In the genomic region with DNA sequence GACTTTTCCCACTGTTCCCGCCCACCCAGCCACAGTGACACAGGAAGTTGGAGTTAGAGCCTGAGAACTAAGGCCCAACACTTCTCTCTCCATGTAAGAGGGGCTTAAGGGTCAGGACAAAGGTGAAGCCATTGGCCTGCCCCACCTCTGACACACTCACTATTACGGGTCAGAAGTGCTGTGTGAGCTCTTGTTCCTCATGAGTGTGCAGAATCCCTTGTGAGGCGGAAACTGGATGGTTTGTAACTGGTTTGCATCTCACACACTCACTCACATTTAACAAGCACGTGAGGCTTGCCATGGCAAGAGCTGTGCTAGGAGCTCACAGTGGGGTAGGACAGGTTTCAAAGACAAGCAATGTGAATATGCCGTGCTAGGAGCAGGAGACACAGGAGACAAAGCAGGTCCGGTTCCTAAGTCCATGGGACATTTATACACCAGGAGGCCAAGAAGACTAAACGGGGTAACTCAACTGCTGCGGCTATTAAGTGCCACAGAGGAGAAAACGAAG, we compare ENCODE assay signal across 9 mouse cellular contexts. TPM values are rescaled to one million over a fixed set of nuclear protein-coding genes. Genes with fewer than 3 reads are reported as not detected.
DNase-seq lines count a peak whose midpoint lies in the region; ATAC-seq and TF ChIP-seq lines count a peak whose summit lies in the region.
"Had no signal": no experiment of that assay in that cellular context is flagged by ENCODE, and none has a peak within 500 bp of the region (broad histone marks: within the 10 kb centered on the region; RNA-seq: fewer than 3 reads in every experiment).

No protein-coding gene starts in this region.

- H3K36me3 ChIP-seq in heart, embryonic 12.5 days = peaks cover 49% of the 10 kb centered on the region
- H3K36me3 ChIP-seq in lung, embryonic 16.5 days (ENCODE audit: control insufficient read depth, insufficient read depth, low read length) = peaks cover 14% of the 10 kb centered on the region
- peaks cover 35% of the 10 kb centered on the region for H3K36me3 ChIP-seq in intestine, embryonic 14.5 days (ENCODE audit: control insufficient read depth, insufficient read depth, low read length)
- H3K36me3 ChIP-seq in liver, postnatal 0 days (replicated peaks; ENCODE audit: insufficient read depth, low read length) = peaks cover 44% of the 10 kb centered on the region

- ATAC-seq in heart, embryonic 12.5 days (ENCODE audit: insufficient number of reproducible peaks, low FRiP score) = no peak
- peak; percentile 31; the same call in 1 of the 2 replicates for ATAC-seq in lung, embryonic 16.5 days (ENCODE audit: low read depth)
- ATAC-seq in intestine, embryonic 14.5 days (replicated peaks; ENCODE audit: low FRiP score, low TSS enrichment, low read depth) = no peak
- ATAC-seq in liver, postnatal 0 days = no peak

- no peak overlapping the region for H3K4me3 ChIP-seq in heart, embryonic 12.5 days
- H3K4me3 ChIP-seq in lung, embryonic 16.5 days (ENCODE audit: low read length) = no peak overlapping the region
- no peak overlapping the region for H3K4me3 ChIP-seq in intestine, embryonic 14.5 days (ENCODE audit: low read depth, low read length)
- H3K4me3 ChIP-seq in liver, postnatal 0 days (ENCODE audit: low read depth, low read length) = no peak overlapping the region

- no peak for DNase-seq in heart, postnatal 4 days
- no peak for DNase-seq in lung, postnatal 4 days
- no peak for DNase-seq in intestine, embryonic 14.5 days (ENCODE audit: low spot score)
- no peak for DNase-seq in liver, postnatal 0 days
- DNase-seq in spleen, postnatal 4 days (ENCODE audit: low spot score in 2 of 2) = no peak
- no peak for DNase-seq in left cerebral cortex, postnatal 25 days (ENCODE audit: low spot score in 2 of 2)
- DNase-seq: embryo, embryonic 11 days had no signal

- H3K9me3 ChIP-seq in heart, embryonic 12.5 days (replicated peaks) = 0 out of 2 replicates have a peak, but pooled peaks cover 2% of the 10 kb centered on the region
- no peaks in the 10 kb centered on the region for H3K9me3 ChIP-seq in lung, embryonic 16.5 days (ENCODE audit: control insufficient read depth, low read length)
- H3K9me3 ChIP-seq in intestine, embryonic 14.5 days (ENCODE audit: control insufficient read depth, low read length) = no peaks in the 10 kb centered on the region
- no peaks in the 10 kb centered on the region for H3K9me3 ChIP-seq in liver, postnatal 0 days (ENCODE audit: low read length)

- peaks cover 67% of the 10 kb centered on the region for H3K4me1 ChIP-seq in heart, embryonic 12.5 days (replicated peaks)
- H3K4me1 ChIP-seq in lung, embryonic 16.5 days (replicated peaks; ENCODE audit: control insufficient read depth, insufficient read depth, low read length) = peaks cover 21% of the 10 kb centered on the region
- H3K4me1 ChIP-seq in intestine, embryonic 14.5 days (replicated peaks; ENCODE audit: control insufficient read depth, insufficient read depth, low read length) = peaks cover 25% of the 10 kb centered on the region
- peaks cover 8% of the 10 kb centered on the region for H3K4me1 ChIP-seq in liver, postnatal 0 days (ENCODE audit: insufficient read depth)

- H3K9ac ChIP-seq in heart, embryonic 12.5 days = peak overlapping the region; percentile 54
- H3K9ac ChIP-seq in lung, embryonic 16.5 days (ENCODE audit: low read length) = no peak overlapping the region
- no peak overlapping the region for H3K9ac ChIP-seq in intestine, embryonic 14.5 days (ENCODE audit: low read length)
- no peak overlapping the region for H3K9ac ChIP-seq in liver, postnatal 0 days (replicated peaks)

- no peaks in the 10 kb centered on the region for H3K27me3 ChIP-seq in heart, embryonic 12.5 days (replicated peaks)
- no peaks in the 10 kb centered on the region for H3K27me3 ChIP-seq in lung, embryonic 16.5 days (ENCODE audit: control insufficient read depth, insufficient read depth, low read depth, low read length)
- no peaks in the 10 kb centered on the region for H3K27me3 ChIP-seq in intestine, embryonic 14.5 days (replicated peaks; ENCODE audit: control insufficient read depth, insufficient read depth, low read length)
- no peaks in the 10 kb centered on the region for H3K27me3 ChIP-seq in liver, postnatal 0 days (ENCODE audit: insufficient read depth, low read length)

- TF ChIP-seq CTCF in liver, postnatal 0 days (IDR thresholded peaks at IDR 0.05; ENCODE audit: low read depth) = no peak

- no peak for TF ChIP-seq EP300 in liver, postnatal 0 days (IDR thresholded peaks at IDR 0.05; ENCODE audit: low read depth)

- intact Hi-C loops in left cerebral cortex, postnatal 25 days (cut with DNase I) = no loop called here

- peak overlapping the region; percentile 93 for H3K27ac ChIP-seq in heart, embryonic 12.5 days (ENCODE audit: poor library complexity, severe bottlenecking)
- peak overlapping the region; percentile 51 for H3K27ac ChIP-seq in lung, embryonic 16.5 days (ENCODE audit: low read length)
- H3K27ac ChIP-seq in intestine, embryonic 14.5 days (ENCODE audit: low read depth) = peak overlapping the region; percentile 70
- H3K27ac ChIP-seq in liver, postnatal 0 days (ENCODE audit: low read depth) = 0 out of 2 replicates have a peak overlapping the region, but pooled peaks have one; percentile 4

- WGBS in heart, embryonic 12.5 days = 51% methylated on average over 9 of the region's 9 CpGs
- WGBS in lung, embryonic 16.5 days = 55% methylated on average over 9 of the region's 9 CpGs
- WGBS in intestine, embryonic 14.5 days = 61% methylated on average over 9 of the region's 9 CpGs
- WGBS in liver, postnatal 0 days (ENCODE audit: insufficient replicate concordance) = 75% methylated on average over 9 of the region's 9 CpGs

- H3K4me2 ChIP-seq in heart, embryonic 12.5 days = peak overlapping the region; percentile 39; the same call in 1 of the 2 replicates
- H3K4me2 ChIP-seq in lung, embryonic 16.5 days (ENCODE audit: low read depth, low read length) = no peak overlapping the region
- H3K4me2 ChIP-seq in intestine, embryonic 14.5 days (ENCODE audit: low read length) = no peak overlapping the region
- H3K4me2 ChIP-seq in liver, postnatal 0 days (ENCODE audit: low read depth, low read length) = no peak overlapping the region

RNA-seq across cellular contexts. Expression of gene Dnaja3, which starts 16.8 kb away (rescaled TPM):
- polyA plus RNA-seq in heart, embryonic 12.5 days (2016; fragmentation: Nextera tagmentation; extraction: Ambion mirVana) = 77.6 and 77.7 TPM in 2 replicates
- 10 to 100 TPM; 82.7 to 84.7 TPM for total RNA-seq in heart, postnatal 4 days (2021)
- 61.3 and 61.9 TPM in 2 replicates for polyA plus RNA-seq in lung, embryonic 16.5 days (2015; fragmentation: Nextera tagmentation; extraction: Ambion mirVana)
- polyA plus RNA-seq in intestine, embryonic 14.5 days (2014; fragmentation: Nextera tagmentation; extraction: Ambion mirVana) = 71.6 and 75.3 TPM in 2 replicates
- 66.0 and 70.5 TPM in 2 replicates for polyA plus RNA-seq in liver, postnatal 0 days (2015; fragmentation: Nextera tagmentation; extraction: Ambion mirVana)
- total RNA-seq in left cerebral cortex, postnatal 25 days (2021) = 10 to 100 TPM; 62.2 to 63.3 TPM

RNA-seq across cellular contexts. Expression of gene Vasn, which starts 16.9 kb away (rescaled TPM):
- polyA plus RNA-seq in heart, embryonic 12.5 days (2016; fragmentation: Nextera tagmentation; extraction: Ambion mirVana) = 14.8 and 16.4 TPM in 2 replicates
- 10 to 100 TPM; 17.7 to 18.2 TPM for total RNA-seq in heart, postnatal 4 days (2021)
- 28.5 and 30.4 TPM in 2 replicates for polyA plus RNA-seq in lung, embryonic 16.5 days (2015; fragmentation: Nextera tagmentation; extraction: Ambion mirVana)
- 15.9 and 17.1 TPM in 2 replicates for polyA plus RNA-seq in intestine, embryonic 14.5 days (2014; fragmentation: Nextera tagmentation; extraction: Ambion mirVana)
- 1.6 and 1.9 TPM in 2 replicates for polyA plus RNA-seq in liver, postnatal 0 days (2015; fragmentation: Nextera tagmentation; extraction: Ambion mirVana)
- 1 to 10 TPM; 7.5 to 9.9 TPM for total RNA-seq in left cerebral cortex, postnatal 25 days (2021)

RNA-seq across cellular contexts. Expression of gene Coro7, which starts 23.0 kb away (rescaled TPM):
- polyA plus RNA-seq in heart, embryonic 12.5 days (2016; fragmentation: Nextera tagmentation; extraction: Ambion mirVana) = 14.8 and 15.3 TPM in 2 replicates
- 10 to 100 TPM; 24.1 to 26.5 TPM for total RNA-seq in heart, postnatal 4 days (2021)
- 15.9 and 18.3 TPM in 2 replicates for polyA plus RNA-seq in lung, embryonic 16.5 days (2015; fragmentation: Nextera tagmentation; extraction: Ambion mirVana)
- polyA plus RNA-seq in intestine, embryonic 14.5 days (2014; fragmentation: Nextera tagmentation; extraction: Ambion mirVana) = 17.8 and 19.3 TPM in 2 replicates
- 6.8 and 10.3 TPM in 2 replicates for polyA plus RNA-seq in liver, postnatal 0 days (2015; fragmentation: Nextera tagmentation; extraction: Ambion mirVana)
- total RNA-seq in left cerebral cortex, postnatal 25 days (2021) = 10 to 100 TPM; 82.0 to 92.7 TPM

RNA-seq across cellular contexts. Expression of gene Pam16, which starts 31.8 kb away (rescaled TPM):
- 127 and 128 TPM in 2 replicates for polyA plus RNA-seq in heart, embryonic 12.5 days (2016; fragmentation: Nextera tagmentation; extraction: Ambion mirVana)
- total RNA-seq in heart, postnatal 4 days (2021) = 10 to 100 TPM; 89.5 to 92.6 TPM
- polyA plus RNA-seq in lung, embryonic 16.5 days (2015; fragmentation: Nextera tagmentation; extraction: Ambion mirVana) = 89.9 and 96.2 TPM in 2 replicates
- 80.5 and 85.9 TPM in 2 replicates for polyA plus RNA-seq in intestine, embryonic 14.5 days (2014; fragmentation: Nextera tagmentation; extraction: Ambion mirVana)
- 59.7 and 66.3 TPM in 2 replicates for polyA plus RNA-seq in liver, postnatal 0 days (2015; fragmentation: Nextera tagmentation; extraction: Ambion mirVana)
- total RNA-seq in left cerebral cortex, postnatal 25 days (2021) = 10 to 100 TPM; 67.5 to 92.8 TPM

Comparison
In these comparisons a context has a peak if more than half of its experiments do, and no peak if none do; other contexts are left out.
1. H3K27ac ChIP-seq: peak in every context shown above with its lines; median percentile 93 in heart, embryonic 12.5 days; 70 in intestine, embryonic 14.5 days; 51 in lung, embryonic 16.5 days; 4 in liver, postnatal 0 days.